Mouse (Mus musculus) cerebellum, adult 2 months (tissue): ENCODE results near the gene Chuk.

Experiments used
- CTCF ChIP-seq: fragments of 200-500 bp; IDR thresholded peaks from 2 replicates; pipeline ENCODE4 v1.5.1; 2011; ENCODE audit warnings: low read depth, mild to moderate bottlenecking, control low read depth, low read length, moderate library complexity, borderline replicate concordance; ENCODE audit not compliant: insufficient read depth
- POLR2A ChIP-seq: fragments of 200-500 bp; IDR thresholded peaks from 2 replicates; pipeline ENCODE4 v1.6.1; 2011; ENCODE audit warnings: low read length, control low read depth, borderline replicate concordance; ENCODE audit not compliant: insufficient read depth

DNA sequence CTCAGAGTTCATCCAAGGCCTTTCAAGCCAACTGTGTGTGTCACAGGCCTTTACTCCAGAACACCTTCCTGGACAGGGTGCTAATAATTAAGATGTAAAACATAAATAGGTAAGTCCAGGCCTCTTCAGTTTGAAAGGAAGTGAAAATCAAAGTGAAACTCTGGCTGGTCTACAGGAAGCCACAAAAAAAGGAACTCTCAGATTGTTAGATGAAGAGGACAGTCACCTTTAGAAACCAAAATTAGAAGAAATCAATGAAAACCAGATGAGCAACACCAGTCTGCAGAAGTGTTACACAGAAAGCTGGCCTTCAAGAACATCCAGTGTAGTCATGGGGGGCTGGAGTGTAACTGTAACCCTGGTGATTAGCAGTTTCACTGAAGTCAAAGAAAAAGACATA is 10.5 kb upstream of the Chuk start:
- no peak for TF ChIP-seq CTCF
- TF ChIP-seq POLR2A: no peak
